Mouse (Mus musculus) central nervous system, embryonic 18 days (tissue): Measurements from ENCODE around the gene Tchh. TPM values are rescaled to one million over a fixed set of nuclear protein-coding genes. Genes with fewer than 3 reads are reported as not detected.

Experiments used
- polyA plus RNA-seq: library from polyadenylated mRNA; depleted of rRNA; stranded (reverse); fragments of >200 nt; gene quantifications from 2 replicates; pipeline ENCODE4 v1.2.3, GENCODE M21; 2012; rRNA removed

Gene Tchh
- polyA plus RNA-seq = 0.67 and 0.80 TPM in 2 replicates

DNA sequence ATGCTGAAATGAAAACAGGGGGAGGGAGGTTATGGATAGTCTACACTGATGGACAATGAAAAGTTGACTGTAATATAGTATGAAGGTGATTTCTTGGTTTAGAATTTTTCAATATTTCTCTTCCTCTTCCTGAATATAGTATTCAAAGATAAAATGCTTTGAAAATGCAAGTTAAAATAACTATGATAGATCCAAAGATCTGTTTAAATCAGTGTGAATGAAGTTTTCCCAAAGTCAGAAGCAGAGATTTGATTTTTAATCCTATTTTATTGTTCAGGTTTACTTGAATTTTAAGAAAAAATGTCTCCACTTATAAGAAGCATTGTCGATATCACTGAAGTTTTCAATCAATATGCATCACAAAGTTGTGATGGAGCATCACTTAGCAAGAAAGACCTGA lies at the start of gene Tchh:
Tchh (plus strand) TSS at position 301 of the 400 bp plus-strand sequence.

DNA sequence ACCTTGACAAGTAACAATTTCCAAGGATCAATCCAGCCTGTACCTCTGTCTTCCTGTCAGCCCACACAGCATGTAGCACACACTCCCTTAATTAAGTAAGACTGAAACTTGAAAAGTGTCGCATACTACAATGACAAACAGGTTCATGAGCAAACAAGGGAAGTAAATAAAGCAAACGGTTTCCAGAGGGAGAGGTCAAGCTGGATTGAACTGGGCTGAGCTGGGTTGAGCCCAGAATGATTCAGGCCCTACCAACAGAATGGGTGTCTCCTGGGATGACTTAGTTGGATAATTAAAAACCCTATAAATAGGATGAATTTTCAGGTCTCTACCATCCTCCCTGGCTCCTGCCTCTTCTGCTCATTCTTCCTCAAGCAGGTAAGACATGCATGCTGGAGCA lies 48.8 kb upstream of the Tchh start, which contains the start of gene Rptn:
Rptn (plus strand) TSS at position 334 of the 400 bp plus-strand sequence.

DNA sequence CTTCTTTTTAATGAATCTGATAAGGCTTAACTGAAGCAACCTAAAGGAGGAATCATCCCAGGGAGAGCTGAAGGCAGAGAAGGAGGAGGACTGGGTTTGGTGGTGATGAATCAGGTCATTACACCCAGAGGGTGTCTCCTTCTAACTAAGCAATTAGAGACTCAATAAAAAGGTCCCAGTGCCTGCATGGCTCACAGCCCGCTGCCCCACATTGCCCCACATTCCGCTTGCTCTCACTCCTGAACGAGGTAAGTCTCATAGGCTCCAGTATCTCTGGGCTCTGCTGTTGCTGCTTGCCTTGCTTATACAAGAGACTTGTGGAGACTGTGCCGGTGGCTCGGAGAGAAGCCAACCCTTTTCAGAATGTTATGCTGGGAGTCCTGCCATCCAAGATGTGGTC lies 26.4 kb downstream of the Tchh start, which contains the start of gene Tchhl1:
Tchhl1 (plus strand) TSS at position 194 of the 400 bp plus-strand sequence.

Other genes starting within 250 kb of the Tchh start
- gene Flg2, start 245.1 kb upstream of the Tchh start, polyA plus RNA-seq = not detected in 2 replicates
- not detected in 2 replicates for gene Flg, start 168.8 kb upstream of the Tchh start, polyA plus RNA-seq
- gene Hrnr, start 122.6 kb upstream of the Tchh start, polyA plus RNA-seq = not detected in 2 replicates
- gene Rptn, start 48.6 kb upstream of the Tchh start, polyA plus RNA-seq = not detected in 2 replicates
- 0.03 TPM in 1 of 2 replicates, not detected in the other for gene Tchhl1, start 26.4 kb downstream of the Tchh start, polyA plus RNA-seq
- gene S100a11, start 78.2 kb downstream of the Tchh start, polyA plus RNA-seq = 58.6 and 85.5 TPM in 2 replicates
- gene S100a10, start 112.8 kb downstream of the Tchh start, polyA plus RNA-seq = 123 and 162 TPM in 2 replicates
- gene Tdpoz2, start 210.4 kb downstream of the Tchh start, polyA plus RNA-seq = not detected in 2 replicates
- not detected in 2 replicates for gene Tdpoz1, start 234.0 kb downstream of the Tchh start, polyA plus RNA-seq